Mouse (Mus musculus): ENCODE measurements at regions not wholly inside any gene's neighbourhood (a gene's known extent, or its start where the extent isn't known, plus 50 kb on each side); places are given as distances from the start of the nearest gene placed in this dataset.
A peak's percentile ranks its signal among the peaks of the same experiment; 100 is the strongest.

DNA sequence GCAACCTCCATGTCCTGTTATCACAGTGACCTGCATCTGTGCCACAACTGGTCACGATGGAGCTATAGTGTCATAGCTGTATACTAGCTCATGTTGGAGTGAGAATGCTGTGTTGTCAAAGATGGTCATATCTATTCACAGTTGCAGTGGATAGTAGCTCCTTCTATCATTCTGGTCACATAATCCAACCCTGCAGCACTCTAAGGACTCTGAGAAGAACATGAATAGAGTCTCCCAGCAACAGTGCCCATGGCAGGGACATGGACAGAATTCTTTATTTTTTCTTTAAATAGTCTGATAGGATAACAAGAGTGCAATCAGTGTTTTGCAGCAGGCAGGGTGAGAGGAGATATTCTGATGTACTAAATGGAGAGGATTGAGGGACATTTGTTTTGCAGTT lies 67.1 kb upstream of the Ednrb start:
- Histone ChIP-seq H3K9me3 (replicated peaks) (no peaks in the 10 kb centered on the region), H3K27me3 (replicated peaks) (no peaks in the 10 kb centered on the region), H3K4me1 (no peaks in the 10 kb centered on the region), H3K4me3 (no peak overlapping the region), H3K27ac (no peak overlapping the region), H3K36me3 (no peaks in the 10 kb centered on the region), H3K9ac (no peak overlapping the region), H3K4me2 (no peak overlapping the region)
- no peak for ATAC-seq
- 78% methylated on average over 1 of the region's 1 CpGs for WGBS (ENCODE audit: insufficient replicate concordance)

DNA sequence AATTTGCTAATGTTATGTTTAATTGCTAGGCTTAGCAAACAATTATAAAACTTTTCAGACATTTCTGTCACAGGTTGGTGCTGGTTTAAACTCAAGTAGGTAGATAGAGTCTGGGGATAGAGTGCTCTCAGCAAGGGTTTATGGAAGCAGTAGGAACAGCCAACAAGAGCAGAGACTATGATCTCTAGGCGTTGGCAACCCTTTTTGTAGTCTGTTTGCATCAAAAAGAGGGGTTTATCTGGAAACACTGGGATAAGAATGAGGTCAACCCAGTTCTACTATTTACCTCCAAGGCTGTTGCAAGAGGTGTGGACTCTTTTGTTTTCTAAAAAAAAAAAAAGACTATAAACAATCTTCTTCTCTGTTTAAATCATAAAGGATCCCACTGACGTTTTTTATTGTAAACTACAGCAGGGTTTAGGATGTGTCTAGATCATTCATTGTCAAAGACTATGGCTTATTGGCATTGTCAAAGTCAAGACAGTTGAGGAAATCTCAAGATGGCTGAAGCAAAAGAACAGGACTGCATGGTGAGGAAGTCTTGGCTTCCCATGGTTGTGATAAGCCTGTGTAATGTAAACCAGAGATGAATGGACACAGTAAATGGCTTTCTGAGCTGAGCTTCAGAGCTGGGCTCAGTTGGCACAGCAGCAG lies 62.3 kb upstream of the Ednrb start:
- no peak overlapping the region for H3K4me2 ChIP-seq
- 28% methylated on average over 2 of the region's 2 CpGs for WGBS (ENCODE audit: insufficient replicate concordance)
- no peaks in the 10 kb centered on the region for H3K36me3 ChIP-seq
- H3K27ac ChIP-seq: no peak overlapping the region
- H3K4me3 ChIP-seq: no peak overlapping the region
- H3K27me3 ChIP-seq (replicated peaks): no peaks in the 10 kb centered on the region
- H3K4me1 ChIP-seq: no peaks in the 10 kb centered on the region
- no peak overlapping the region for H3K9ac ChIP-seq
- no peak for ATAC-seq
- H3K9me3 ChIP-seq (replicated peaks): no peaks in the 10 kb centered on the region

DNA sequence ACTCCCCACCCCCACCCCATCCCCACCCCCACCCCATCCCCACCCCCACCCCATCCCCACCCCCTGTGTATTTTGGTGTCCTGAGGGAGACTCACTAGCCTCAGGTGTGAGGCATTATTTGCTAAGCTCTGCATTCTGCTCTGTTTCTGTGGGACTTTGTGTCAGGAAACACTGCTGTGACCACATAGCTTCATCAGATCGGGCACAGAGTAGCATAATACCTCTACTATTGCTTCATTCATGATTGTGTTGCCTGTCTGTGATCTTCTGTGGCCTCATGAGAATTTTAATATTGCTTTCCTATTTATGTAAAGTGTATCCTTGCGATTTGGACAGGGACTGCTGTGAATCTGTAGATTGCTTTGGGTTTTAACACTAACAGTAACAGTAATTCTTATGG lies 56.6 kb upstream of the Ednrb start:
- ATAC-seq: no peak
- Histone ChIP-seq H3K4me3 (no peak overlapping the region), H3K27ac (no peak overlapping the region), H3K27me3 (replicated peaks) (no peaks in the 10 kb centered on the region), H3K4me2 (no peak overlapping the region), H3K4me1 (0 out of 2 replicates have a peak, but pooled peaks cover 7% of the 10 kb centered on the region), H3K9ac (no peak overlapping the region), H3K9me3 (replicated peaks) (no peaks in the 10 kb centered on the region), H3K36me3 (no peaks in the 10 kb centered on the region)
- whole genome bisulfite sequencing (ENCODE audit: insufficient replicate concordance): 45% methylated on average over 2 of the region's 2 CpGs

DNA sequence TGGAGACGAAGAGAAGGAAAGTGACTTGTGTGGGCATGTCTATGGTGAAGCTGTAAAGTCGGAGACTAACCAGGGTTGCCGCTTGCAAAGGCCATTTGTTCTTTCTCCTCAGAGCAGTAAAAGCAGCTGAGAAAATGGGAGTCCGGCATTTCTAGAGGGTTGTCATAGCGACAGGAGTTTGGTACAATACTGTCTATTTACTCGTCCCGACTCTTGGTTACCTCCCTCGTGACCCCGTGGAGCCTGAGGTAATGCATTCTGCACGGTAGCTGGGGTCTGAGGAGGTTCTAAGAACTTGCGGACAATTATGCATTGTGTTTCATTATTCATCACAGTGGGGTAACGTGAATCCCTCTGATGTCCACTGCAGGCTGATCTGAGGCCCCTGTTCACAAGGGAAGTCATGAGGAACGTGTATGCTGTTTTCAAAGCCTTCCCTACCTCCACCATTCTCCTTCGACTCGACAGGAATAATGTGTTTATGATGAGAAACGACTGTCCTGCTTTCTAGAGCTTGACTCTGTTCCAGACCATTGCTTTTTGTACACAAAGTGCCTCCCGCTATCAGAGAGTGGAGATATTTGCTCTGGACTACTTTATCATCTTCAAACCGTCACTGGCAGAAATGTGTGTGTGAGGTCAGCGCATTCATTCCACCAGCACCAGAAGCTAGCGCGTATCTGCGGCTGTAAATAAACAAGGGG lies 55.1 kb upstream of the Ednrb start:
- no peak for ATAC-seq
- WGBS (ENCODE audit: insufficient replicate concordance): 42% methylated on average over 22 of the region's 22 CpGs
- H3K27ac ChIP-seq: no peak overlapping the region
- no peaks in the 10 kb centered on the region for H3K27me3 ChIP-seq (replicated peaks)
- no peak overlapping the region for H3K4me3 ChIP-seq
- no peaks in the 10 kb centered on the region for H3K36me3 ChIP-seq
- H3K9me3 ChIP-seq (replicated peaks): no peaks in the 10 kb centered on the region
- 0 out of 2 replicates have a peak, but pooled peaks cover 7% of the 10 kb centered on the region for H3K4me1 ChIP-seq
- H3K9ac ChIP-seq: no peak overlapping the region
- peak overlapping the region; percentile 39 for H3K4me2 ChIP-seq

DNA sequence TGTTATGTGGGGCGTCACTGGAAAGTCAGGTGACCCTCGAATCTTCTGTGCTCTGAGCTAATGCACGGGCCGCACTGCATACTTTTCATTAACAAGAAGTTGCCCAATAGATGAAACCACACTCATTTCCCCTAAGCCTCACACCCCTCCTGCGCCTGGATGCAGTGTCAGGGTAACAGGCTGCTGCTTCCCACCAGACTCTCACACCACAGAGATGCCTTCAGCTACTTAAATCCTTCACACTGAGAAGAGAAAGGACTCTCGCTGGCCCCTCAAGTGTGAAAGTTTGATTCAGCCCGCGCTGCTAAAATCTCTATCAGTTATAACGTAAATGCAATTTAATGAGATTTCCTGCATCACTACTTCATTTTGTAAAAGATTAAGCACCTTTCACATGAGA lies 54.5 kb upstream of the Ednrb start:
- no peak overlapping the region for H3K4me3 ChIP-seq
- no peak overlapping the region for H3K27ac ChIP-seq
- 23% methylated on average over 9 of the region's 9 CpGs for WGBS (ENCODE audit: insufficient replicate concordance)
- H3K4me2 ChIP-seq: peak overlapping the region; percentile 39
- 0 out of 2 replicates have a peak, but pooled peaks cover 7% of the 10 kb centered on the region for H3K4me1 ChIP-seq
- no peak overlapping the region for H3K9ac ChIP-seq
- H3K9me3 ChIP-seq (replicated peaks): no peaks in the 10 kb centered on the region
- no peak for ATAC-seq
- no peaks in the 10 kb centered on the region for H3K36me3 ChIP-seq
- H3K27me3 ChIP-seq (replicated peaks): no peaks in the 10 kb centered on the region

DNA sequence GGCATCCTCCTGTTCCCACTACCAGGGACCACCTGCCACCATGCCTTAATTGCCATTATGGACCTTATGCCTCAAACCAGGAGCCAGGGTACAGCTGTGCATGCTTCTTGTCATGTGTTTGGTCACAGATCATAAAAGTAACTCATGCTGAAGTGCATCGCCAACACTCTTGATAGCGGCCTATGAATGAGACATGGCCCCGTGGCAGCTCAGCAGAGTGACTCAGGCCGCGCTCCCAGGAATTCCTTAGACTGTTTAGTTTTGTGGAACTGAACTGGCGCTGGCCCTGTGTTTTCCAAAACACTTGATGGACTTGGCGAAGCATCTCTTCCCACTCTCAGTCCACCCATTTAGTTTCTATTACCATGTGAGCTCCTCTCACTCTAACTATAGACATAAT lies 51.1 kb upstream of the Ednrb start:
- Histone ChIP-seq H3K27ac (no peak overlapping the region), H3K4me2 (no peak overlapping the region), H3K36me3 (no peaks in the 10 kb centered on the region), H3K4me3 (no peak overlapping the region), H3K27me3 (replicated peaks) (no peaks in the 10 kb centered on the region), H3K9me3 (replicated peaks) (no peaks in the 10 kb centered on the region), H3K9ac (no peak overlapping the region), H3K4me1 (0 out of 2 replicates have a peak, but pooled peaks cover 7% of the 10 kb centered on the region)
- 87% methylated on average over 7 of the region's 7 CpGs for WGBS (ENCODE audit: insufficient replicate concordance)
- no peak for ATAC-seq

All from liver, embryonic 12.5 days (tissue).